Mouse (Mus musculus) lung, adult 2 months (tissue): ENCODE data around the gene Cracr2b. TPM values are rescaled to one million over a fixed set of nuclear protein-coding genes. Genes with fewer than 3 reads are reported as not detected.

Experiments used
- DNase-seq: peaks from one replicate; pipeline ENCODE4 v3.0.0; 2022
- H3K4me1 ChIP-seq: fragments of 200-500 bp; 2 replicates; pipeline ENCODE4 v1.6.1; 2011; ENCODE audit warnings: low read length; ENCODE audit not compliant: control insufficient read depth, insufficient read depth
- H3K4me3 ChIP-seq: fragments of 200-500 bp; replicated peaks from 2 replicates; pipeline ENCODE3; 2011; ENCODE audit warnings: low read depth, mild to moderate bottlenecking, control low read depth, low read length; ENCODE audit errors: extremely low read depth
- CTCF ChIP-seq: fragments of 200-500 bp; IDR thresholded peaks from 2 replicates; pipeline ENCODE4 v1.5.1; 2011; ENCODE audit warnings: mild to moderate bottlenecking, low read length, control low read depth; ENCODE audit not compliant: insufficient read depth
- POLR2A ChIP-seq: fragments of 200-500 bp; IDR thresholded peaks from 2 replicates; pipeline ENCODE4 v1.6.1; 2011; ENCODE audit warnings: low read depth, mild to moderate bottlenecking, control low read depth, low read length, borderline replicate concordance; ENCODE audit errors: extremely low read depth
- WGBS: fragments of 180-500 bp; shearing (Covaris S2); methylation state at CpG from one replicate; pipeline ENCODE4 v1.1.7; 2018; 5-methylcytosine and 5-hydroxymethylcytosine counted together
- polyA plus RNA-seq: library from polyadenylated mRNA; depleted of rRNA; stranded (reverse); fragments of >200 nt; gene quantifications from 2 replicates; pipeline ENCODE4 v1.2.3, GENCODE M21; 2012; rRNA removed

The Cracr2b gene
- polyA plus RNA-seq = 177 and 239 TPM in 2 replicates

DNA sequence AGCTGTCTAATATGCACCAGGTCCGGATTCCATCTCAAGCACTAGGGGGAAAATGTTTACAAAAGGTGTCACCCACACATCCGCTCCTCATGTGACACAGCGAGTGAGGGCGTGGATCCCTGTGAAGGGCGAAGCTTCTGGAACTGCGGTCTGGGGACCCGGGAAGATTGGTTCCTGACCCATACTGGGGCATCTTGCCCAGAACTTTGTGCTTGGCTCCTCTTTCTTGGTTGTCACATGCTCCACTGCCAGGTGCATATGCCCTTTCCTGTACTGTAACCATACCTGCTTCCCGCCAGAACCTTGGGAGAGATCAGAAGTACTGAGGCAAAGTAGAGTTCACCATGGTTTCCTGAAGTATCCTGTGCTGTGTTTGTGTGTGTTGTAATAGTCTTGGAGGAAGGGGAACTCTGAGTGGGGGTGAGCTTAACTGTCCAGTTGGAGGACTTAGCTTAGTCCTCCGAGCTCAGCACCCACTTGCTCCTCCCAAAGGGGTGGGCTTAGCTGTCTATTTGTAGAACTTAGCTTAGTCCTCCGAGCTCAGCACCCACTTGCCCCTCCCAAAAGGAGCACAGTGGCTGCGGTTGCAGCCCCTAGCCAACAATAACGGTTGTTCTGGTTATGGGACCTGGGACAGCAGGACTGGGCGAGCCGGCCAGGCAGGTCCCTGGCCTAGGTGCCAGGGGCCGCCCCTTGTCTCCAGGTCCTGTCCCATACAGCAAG lies at the start of gene Cracr2b:
Cracr2b (plus strand) TSS at position 704 of the 723 bp plus-strand sequence.
- H3K4me3 ChIP-seq = peak within 1 kb of the TSS; percentile 85
- peak; percentile 71 for DNase-seq
- H3K4me1 ChIP-seq = peaks cover 34% of the 10 kb centered on the region
- TF ChIP-seq CTCF = no peak
- TF ChIP-seq POLR2A = peak; percentile 76; the same call in 1 of the 2 replicates
- WGBS = 33% methylated on average over 15 of the region's 15 CpGs

DNA sequence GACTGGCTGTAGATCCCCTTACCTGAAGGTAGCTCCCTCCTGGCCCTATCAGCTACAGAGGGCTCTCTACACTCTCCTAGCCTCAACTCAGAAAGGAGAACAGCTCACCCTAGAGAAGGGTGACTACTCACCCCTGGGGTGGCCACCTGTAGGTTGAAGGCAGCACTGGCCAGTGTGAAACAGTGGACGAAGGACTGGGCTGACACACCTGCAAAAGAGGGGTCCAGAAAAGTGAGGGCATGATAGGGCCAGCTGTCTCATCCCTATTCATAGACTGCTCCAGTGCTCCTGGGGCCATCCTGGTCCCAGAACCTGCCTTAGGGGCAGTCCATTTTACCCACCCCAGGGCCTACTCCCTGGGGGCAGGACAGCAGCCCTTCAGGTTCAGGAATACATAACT lies 49.2 kb upstream of the Cracr2b start:
- no peak for DNase-seq
- Histone ChIP-seq H3K4me1 (peaks cover 5% of the 10 kb centered on the region), H3K4me3 (no peak overlapping the region)
- 90% methylated on average over 1 of the region's 1 CpGs for WGBS
- TF ChIP-seq POLR2A = no peak

DNA sequence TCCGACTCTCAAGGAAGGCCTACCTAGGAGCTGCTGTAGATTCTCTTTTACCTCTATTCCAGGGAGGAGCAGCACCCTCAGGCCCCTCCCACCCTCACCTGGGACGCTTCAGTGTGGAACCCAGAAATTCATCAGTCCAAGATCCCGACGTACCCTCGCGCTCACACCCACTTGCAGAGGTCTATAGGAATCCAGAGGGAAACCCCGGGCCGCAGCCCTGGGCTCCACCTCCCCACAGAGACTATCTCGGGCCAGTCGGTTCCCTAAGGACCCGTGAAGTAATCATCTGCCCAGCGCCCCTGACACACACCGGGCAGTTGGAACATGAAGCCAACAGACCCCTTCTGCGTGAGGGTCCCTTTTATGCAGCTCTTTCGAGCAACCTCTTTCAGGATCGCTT lies 47.6 kb upstream of the Cracr2b start:
- peaks cover 5% of the 10 kb centered on the region for H3K4me1 ChIP-seq
- 3% methylated on average over 16 of the region's 16 CpGs for WGBS
- no peak for DNase-seq
- TF ChIP-seq CTCF (no peak), POLR2A (no peak)
- H3K4me3 ChIP-seq = peak overlapping the region; percentile 81

DNA sequence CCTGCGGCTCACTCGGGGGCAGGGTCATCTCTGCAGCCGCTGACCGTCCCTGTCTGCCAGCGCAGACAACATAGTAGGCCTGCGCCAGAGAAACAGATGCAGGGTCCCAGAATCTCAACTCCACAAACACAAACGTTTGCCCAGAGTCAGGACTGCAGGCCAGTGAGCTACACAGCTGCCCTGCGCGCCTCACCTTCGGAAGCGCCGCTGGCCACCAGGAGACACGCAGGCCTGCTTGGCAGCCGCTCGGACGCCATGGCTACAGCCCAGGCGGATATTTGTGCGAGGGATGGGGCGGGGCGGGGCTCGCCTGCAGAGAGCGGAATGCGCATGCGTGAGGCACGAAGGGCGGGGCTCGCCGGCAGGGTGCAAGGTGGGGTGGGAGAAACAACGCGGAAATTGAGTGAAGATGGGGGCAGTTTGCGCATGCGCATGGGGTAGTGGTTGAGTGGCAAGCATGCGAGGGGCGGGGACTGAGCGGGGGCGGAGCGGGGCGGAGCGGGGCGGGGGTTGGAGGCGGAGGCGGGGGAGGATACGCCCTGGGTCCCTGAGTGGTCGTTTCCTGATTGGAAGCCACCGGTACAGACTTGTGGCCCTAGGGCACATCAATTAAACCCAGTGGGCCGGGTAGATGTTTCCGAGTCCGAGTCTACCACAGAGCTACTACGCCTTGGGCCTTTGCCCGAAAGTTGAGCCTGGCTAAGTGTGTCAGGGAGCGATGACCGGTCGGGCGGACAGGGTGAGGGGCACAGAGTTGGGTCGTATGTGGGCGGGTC lies 46.9 kb upstream of the Cracr2b start, which contains the start of gene Gatd1:
Gatd1 (minus strand) TSS at position 328 of the 776 bp plus-strand sequence.
- Histone ChIP-seq H3K4me1 (peaks cover 4% of the 10 kb centered on the region), H3K4me3 (peak within 1 kb of the TSS; percentile 81)
- TF ChIP-seq POLR2A (peak; percentile 94; the same call in 1 of the 2 replicates), CTCF (no peak)
- WGBS = under 1% methylated on average over 53 of the region's 56 CpGs
- peak; percentile 98 for DNase-seq

DNA sequence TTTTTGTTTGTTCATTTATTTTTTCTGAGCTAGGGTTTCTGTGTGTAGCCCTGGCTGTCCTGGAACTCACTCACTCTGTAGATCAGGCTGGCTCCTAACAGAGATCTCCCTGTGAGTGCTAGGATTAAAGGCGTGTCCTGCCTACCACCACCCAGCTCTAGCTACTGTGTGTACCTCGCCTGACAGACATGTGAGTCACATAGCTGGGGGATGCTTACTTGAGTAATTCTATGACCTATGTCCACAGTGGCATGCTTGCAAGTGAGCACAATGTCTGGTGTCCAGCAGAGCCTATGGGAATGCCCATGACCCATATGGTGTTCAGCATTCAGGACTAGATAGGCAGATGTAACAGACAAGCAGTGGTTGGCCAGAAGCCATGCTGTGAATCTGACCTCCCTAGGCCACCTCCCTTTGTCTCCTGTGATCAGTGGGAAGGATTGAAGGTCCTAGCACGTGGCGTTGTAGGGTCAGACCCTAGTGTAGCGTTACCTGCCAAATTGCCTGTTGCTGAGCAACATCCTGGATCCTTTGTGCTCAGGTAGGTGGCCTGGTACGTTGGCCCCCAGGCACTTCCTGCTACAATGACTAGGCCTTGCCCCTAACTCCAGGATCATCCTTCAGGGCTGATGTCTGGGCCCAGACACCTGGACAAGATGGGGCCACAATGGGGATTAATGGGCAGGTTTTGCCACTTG lies 44.6 kb upstream of the Cracr2b start:
- DNase-seq = no peak
- Histone ChIP-seq H3K4me3 (no peak overlapping the region), H3K4me1 (peaks cover 3% of the 10 kb centered on the region)
- 85% methylated on average over 6 of the region's 6 CpGs for WGBS
- no peak for TF ChIP-seq CTCF
- no peak for TF ChIP-seq POLR2A

DNA sequence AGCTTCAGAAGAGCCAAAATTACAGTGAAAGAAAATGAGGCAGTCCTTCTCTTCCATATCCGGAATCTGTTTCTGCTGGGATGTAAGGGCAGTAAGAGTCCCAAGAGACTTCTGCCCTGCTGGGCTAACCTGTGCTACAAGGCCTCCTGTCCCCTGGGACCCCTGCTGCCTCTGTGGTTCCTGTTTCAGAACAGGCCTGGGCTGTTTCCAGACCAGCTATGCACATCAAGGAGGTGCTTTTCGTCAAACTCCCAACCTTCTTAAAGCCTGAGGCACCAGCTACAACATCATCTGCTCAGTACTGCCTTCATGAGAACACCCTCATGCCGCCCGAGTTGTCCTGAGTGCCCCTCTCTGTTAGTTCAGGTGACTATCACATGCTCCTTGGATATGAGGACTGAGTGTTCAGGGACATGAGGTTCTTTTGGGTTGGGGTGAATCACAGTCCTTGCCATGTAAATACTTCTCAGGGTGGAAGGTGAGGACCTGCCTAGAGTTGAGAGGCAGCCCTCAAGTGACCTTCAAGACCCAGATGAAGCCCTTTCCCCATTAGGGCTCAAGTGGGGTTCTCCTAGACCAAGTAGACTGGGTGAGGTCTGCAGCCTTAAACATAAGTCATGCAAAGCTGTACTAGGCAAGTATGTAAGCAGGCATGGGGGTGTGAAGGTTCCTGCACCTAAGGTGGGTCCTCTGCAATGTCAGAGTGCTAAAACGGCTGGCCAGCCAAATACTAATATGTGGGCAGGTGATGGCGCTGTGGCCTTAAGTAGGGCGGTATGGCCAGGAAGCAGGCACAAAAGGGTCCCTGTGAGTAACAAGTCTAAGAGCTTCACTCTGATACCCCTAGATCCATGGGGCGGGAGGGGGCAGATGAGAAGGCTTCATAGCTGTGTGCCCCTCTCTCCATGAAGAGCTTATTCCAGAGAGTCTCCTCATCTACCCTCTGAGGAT lies 42.9 kb upstream of the Cracr2b start:
- peaks cover 3% of the 10 kb centered on the region for H3K4me1 ChIP-seq
- TF ChIP-seq CTCF = no peak
- no peak for TF ChIP-seq POLR2A
- no peak overlapping the region for H3K4me3 ChIP-seq
- WGBS = 68% methylated on average over 8 of the region's 8 CpGs
- no peak for DNase-seq

DNA sequence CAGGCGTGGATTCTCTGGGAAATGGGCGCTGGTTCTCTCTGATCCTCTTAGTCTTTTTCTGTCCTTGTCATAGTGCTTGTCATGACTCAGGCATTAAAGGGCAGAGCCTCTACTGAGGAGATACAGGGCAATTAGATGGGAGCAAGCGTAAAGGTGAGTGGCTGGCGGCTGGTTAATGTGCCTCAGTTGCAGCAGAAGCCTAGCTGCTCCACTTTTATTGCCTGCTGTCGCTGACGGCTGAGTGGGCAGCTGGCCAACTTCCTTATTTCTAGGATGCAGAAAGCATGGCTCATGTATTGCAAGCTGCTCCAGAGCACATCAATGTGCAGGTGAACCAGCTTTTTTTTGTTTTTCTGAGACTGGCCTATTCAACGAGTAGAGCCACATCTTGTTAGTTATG lies 41.9 kb upstream of the Cracr2b start:
- TF ChIP-seq POLR2A (no peak), CTCF (no peak)
- peaks cover 3% of the 10 kb centered on the region for H3K4me1 ChIP-seq
- WGBS = 54% methylated on average over 7 of the region's 7 CpGs
- no peak for DNase-seq
- H3K4me3 ChIP-seq = no peak overlapping the region

DNA sequence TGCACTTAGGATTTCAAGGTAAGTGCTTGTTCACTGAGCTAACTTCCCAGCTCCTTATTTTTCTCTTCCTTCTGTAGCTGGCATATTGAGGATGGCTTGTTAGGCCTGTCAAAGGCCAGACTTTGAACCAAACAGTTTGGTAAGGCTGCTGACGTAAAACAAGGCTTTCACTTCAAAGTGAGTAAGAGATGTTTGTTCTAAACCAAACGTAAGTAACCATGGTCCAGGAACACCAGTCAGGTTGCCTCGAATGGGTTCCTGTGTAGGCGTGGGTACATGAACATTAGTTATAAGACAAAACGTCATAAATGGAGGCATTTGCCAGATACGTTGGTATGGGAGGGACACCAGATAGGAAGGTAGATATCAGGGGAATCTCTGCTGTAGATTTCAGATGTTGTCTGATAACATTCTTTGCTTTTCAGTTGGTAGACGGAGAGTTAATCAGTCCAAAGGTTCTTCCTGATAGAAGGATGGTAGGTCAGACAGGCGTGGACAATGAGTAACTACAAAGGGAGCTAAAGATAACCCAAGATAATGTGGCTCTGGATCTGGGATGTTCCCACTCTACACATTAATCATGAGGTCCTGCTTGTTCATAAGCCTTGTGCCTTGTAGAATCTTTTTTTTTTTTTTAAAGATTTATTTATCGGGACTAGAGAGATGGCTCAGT lies 40.7 kb upstream of the Cracr2b start:
- no peak for DNase-seq
- H3K4me1 ChIP-seq = no peaks in the 10 kb centered on the region
- 76% methylated on average over 9 of the region's 9 CpGs for WGBS
- TF ChIP-seq POLR2A (no peak), CTCF (no peak)
- no peak overlapping the region for H3K4me3 ChIP-seq
